Mouse (Mus musculus) G1E-ER4 (cell line): ENCODE measurements around the gene Ubash3b. TPM values are rescaled to one million over a fixed set of nuclear protein-coding genes. Genes with fewer than 3 reads are reported as not detected.

Experiments
- GATA1 ChIP-seq: IDR thresholded peaks from one replicate; pipeline ENCODE4 v1.8.0; 2012; ENCODE audit warnings: low read length, inconsistent platforms
- polyA plus RNA-seq: library from polyadenylated mRNA; stranded (reverse); fragments of >175 nt; gene quantifications from 2 replicates; pipeline ENCODE4 v1.2.3, GENCODE M21; 2012

The Ubash3b gene
- polyA plus RNA-seq, 1 experiment: 21.6 TPM

- no peak for TF ChIP-seq GATA1
Observed at GRCm38 (mm10) chr9:41153050-41153449, 8.4 kb downstream of the Ubash3b start.

GRCm38 (mm10) chr9:41151491-41151890 is 10.0 kb downstream of the Ubash3b start:
- no peak for TF ChIP-seq GATA1

GRCm38 (mm10) chr9:41149896-41150295 is 11.6 kb downstream of the Ubash3b start:
- TF ChIP-seq GATA1: peak; percentile 9

GRCm38 (mm10) chr9:41149079-41149676 is 12.3 kb downstream of the Ubash3b start:
- TF ChIP-seq GATA1: no peak

DNA sequence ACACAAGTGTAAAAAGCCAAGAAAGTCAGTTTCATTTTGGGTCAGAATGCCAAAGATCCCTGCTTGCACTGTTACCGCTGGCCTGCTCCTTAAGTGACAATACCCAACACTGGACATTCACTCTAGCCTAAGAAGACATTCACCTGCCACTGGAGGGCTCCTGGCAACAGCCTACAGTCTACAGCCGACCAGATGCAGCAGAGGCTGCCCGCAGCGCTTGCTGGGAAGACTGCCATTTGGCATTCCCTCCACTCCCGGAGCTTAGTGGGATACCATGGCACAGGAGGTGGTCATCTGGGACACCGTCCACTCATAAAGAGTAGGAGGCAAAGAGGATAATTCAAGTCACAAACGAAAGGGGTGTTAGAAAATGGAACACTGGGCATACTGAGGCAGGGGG is 12.9 kb downstream of the Ubash3b start:
- no peak for TF ChIP-seq GATA1

GRCm38 (mm10) chr9:41147203-41147842 is 14.2 kb downstream of the Ubash3b start:
- no peak for TF ChIP-seq GATA1

DNA sequence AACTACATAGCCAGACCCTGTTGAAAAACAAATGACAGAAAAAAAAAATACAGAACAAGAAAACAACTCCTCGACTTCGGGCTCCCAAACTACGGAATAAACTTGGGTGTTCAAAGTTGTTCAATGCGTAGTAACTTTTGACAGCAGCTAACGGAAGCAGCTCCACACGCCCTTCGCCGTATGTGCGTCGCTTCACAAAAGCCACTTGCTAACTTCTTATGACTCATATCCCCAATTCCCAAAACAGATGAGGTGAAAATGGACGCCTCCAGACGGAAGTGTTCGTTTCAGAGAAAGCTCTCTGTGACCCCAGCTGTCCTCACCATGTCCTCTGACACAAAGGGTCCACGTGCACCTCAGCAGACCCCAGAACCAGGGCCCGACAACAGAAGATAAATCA is 17.7 kb downstream of the Ubash3b start:
- no peak for TF ChIP-seq GATA1

DNA sequence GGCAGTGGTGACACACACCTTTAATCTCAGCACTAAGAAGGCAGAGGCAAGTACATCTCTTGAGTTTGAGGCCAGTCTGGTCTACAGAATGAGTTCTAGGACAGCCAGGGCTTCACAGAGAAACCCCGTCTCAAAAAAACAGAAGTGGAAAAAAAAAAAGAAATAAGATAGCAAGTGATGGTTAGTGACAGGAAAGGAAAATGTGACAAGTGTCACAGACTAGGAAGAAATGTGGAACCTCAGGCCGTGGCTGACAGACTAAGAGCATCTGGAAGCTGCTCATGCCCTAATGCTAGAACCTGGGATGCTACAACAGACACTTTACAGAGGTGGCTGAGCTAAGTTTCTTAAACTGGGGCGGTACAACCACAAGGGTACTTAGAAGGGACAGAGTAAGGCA is 18.4 kb downstream of the Ubash3b start:
- no peak for TF ChIP-seq GATA1

DNA sequence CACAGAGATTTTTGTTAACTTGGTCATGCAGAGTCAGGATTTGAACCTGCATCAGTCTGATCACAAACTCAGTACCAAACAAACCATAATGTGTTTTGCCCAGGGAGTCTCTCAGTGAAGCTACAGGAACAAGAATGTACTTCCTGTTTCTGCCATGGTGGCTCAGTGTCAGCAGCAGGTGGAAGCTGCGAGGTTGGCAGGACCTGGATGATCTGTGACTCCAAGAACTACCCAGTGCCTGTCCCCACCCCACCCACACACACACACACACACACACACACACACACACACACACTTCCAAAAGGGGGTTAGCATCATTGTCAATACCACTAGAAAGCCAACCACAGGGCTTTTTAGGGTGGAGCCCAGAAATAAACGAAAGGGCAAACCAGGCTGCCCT is 20.5 kb downstream of the Ubash3b start:
- TF ChIP-seq GATA1: no peak

DNA sequence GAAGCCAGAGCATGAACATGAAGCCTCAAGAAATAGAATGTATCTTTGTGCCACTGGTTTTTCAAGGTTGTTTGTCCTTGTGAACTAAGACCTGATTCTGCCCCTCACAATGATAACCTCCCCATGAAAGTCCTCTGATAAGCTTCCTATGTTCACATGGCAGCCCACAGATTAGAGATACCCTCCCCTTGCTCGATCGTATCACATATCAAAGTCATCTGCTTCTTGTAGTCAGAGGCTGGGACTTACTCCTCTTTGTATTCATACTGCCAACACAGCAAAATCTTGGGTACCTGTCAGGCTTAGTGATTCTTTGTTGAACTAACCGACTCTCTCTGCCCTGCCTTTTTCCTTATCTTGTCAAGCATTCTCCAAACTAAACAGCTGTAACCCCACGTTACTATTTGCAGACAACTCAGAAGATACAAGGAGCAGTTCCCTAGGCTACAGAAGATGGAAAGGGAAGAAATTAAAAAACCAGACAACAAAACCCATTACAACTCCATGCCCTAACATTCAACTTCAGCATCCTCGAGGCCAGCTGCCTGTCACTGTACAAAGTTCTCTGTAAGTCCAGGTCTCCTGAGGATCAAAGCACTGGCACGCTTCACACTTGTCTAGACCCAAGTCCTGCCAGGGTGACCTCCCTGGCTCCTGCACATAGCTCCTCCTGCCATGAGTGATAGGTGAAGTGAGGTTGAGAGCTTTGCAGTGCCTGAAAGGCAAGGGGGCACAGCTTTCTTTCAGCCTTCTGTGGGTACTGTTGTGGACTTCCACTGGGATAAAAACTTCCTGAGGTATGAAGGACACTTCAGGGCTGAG is 22.3 kb downstream of the Ubash3b start:
- TF ChIP-seq GATA1: peak; percentile 67

DNA sequence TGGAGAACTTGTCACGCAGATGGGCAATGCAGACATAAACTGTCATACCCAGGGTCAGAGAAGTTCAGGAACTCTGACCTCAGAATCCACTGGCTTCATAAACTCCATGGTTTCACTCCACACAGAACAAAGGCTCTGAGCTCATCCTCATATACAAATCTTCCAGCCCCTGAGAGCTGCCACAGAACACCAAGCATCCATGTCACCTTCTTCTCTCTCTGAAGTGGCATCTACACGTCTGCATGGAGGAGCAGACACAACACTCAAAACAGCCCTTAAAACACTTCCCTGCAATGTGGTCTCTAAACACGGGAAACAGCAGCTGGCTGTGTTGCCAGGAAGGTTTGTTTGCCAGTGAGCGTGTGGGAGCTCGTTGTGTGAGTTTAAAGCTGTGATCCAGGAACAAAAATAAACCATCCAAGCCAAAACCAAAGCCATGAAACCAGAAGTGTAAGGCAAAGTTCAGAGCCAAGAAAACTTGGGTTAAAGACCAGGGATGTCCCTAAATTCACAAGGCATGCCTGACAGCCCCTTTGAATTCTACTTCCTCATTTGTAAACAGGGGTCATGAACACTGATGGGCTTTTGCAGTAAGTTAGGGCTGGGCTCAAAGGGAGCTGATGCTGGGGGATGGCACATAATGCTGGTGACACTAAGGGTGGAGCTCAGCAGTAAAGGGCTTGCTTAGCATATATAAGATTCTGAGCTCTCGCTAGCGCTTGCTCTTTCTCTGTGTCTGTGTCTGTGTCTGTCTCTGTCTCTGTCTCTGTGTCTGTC is 24.6 kb downstream of the Ubash3b start:
- no peak for TF ChIP-seq GATA1

DNA sequence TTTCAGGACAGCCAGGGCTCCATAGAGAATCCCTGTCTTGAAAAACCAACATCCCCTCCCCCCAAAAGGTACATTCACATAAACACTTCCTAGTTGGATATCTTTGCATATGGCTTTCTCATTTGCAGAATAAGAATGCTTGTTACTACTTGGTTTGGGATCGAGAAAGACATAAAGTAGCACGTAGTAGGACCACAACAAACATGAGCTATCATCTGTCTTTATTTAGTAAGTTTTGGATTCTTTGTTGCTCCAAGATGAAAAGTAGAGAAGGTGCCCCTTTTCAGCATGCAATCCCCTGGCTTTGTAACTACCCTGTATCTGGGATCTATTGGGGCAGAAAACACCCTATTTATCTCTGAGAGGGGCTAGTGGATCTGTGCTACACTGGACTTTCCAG is 25.2 kb downstream of the Ubash3b start:
- TF ChIP-seq GATA1: no peak

DNA sequence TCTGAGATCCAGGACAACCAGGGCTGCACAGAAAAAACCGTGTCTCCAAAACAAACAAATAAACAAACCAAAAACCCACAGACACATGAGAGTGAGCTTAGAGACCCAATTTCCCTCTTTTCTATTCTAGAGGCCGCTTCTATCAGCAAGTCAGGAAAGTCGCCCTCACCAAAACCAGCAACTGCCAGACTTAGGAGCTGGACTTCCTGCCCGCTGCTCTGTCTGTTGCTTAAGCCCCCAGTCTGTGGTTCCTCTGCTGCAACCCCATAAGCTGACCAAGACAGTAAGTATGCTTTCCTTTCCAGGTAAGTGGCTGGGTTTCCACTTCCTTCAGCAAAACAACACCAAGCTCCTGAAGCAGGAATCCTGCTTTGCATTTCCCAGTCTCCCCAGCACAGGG is 26.6 kb downstream of the Ubash3b start:
- no peak for TF ChIP-seq GATA1

GRCm38 (mm10) chr9:41130563-41130962 is 30.9 kb downstream of the Ubash3b start:
- TF ChIP-seq GATA1: no peak

DNA sequence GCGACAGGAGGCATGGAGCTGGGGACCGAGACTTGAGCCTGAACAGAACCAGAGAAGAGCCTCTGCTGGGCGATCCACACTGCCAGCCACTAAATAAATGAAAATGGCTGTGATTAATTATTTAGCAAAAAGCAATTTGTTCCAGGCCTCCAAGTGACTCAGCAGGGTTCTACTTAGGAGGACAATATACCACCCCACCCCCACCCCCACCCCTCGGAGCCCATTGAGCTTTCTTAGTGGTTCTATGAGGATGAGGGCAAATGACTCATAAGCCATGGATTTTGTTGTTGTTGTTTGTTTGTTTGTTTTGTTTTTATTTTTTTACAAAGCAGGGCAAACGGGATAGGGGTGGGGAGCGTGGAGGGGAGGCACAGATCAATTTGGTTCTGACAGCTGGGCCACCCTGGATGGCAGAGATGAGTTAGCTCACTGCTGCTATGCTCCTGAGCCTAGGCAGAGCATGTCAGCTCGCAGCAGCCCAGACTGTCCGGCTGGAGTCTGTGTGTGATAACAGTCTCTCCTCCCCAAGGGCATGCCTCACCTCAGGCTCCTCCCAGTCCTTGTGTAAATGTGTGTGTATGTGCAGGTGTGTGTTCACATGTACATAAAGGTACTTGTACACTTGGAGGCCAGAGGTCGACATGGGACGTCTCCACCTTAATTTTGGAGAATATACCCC is 31.6 kb downstream of the Ubash3b start:
- no peak for TF ChIP-seq GATA1
